Mouse (Mus musculus): ENCODE data around the gene Tomm5.
"Not testable (repeated sequence)": the region's sequence is repeated elsewhere in the genome, so short reads cannot be mapped to it uniquely, and the experiment has no call there.

The Tomm5 gene

GRCm38 (mm10) chr4:45107601-45108277 lies at the start of gene Tomm5:
Gene Tomm5, minus strand, starts transcription at chr4:45108114.
- peak; percentile 93 for DNase-seq (ENCODE audit: low spot score)

GRCm38 (mm10) chr4:45156433-45156832 lies 48.5 kb upstream of the Tomm5 start:
- no peak for DNase-seq (ENCODE audit: low spot score)

- peak; percentile 27 for DNase-seq (ENCODE audit: low spot score)
Observed at GRCm38 (mm10) chr4:45143005-45143404, 35.1 kb upstream of the Tomm5 start.

GRCm38 (mm10) chr4:45142411-45142810 lies 34.5 kb upstream of the Tomm5 start:
- DNase-seq (ENCODE audit: low spot score): peak; percentile 41

GRCm38 (mm10) chr4:45141835-45142234 lies 33.9 kb upstream of the Tomm5 start:
- no peak for DNase-seq (ENCODE audit: low spot score)

GRCm38 (mm10) chr4:45137636-45138035 lies 29.7 kb upstream of the Tomm5 start:
- peak; percentile 9 for DNase-seq (ENCODE audit: low spot score)

GRCm38 (mm10) chr4:45134471-45134870 lies 26.6 kb upstream of the Tomm5 start:
- DNase-seq (ENCODE audit: low spot score): no peak

GRCm38 (mm10) chr4:45131021-45131420 lies 23.1 kb upstream of the Tomm5 start:
- DNase-seq (ENCODE audit: low spot score): no peak

GRCm38 (mm10) chr4:45121311-45121710 lies 13.4 kb upstream of the Tomm5 start:
- no peak for DNase-seq (ENCODE audit: low spot score)

- DNase-seq (ENCODE audit: low spot score): no peak
Observed at GRCm38 (mm10) chr4:45108456-45109110, 669 bp upstream of the Tomm5 start.

GRCm38 (mm10) chr4:45107066-45107465 lies 848 bp downstream of the Tomm5 start:
- no peak for DNase-seq (ENCODE audit: low spot score)

- no peak for DNase-seq (ENCODE audit: low spot score)
Observed at GRCm38 (mm10) chr4:45106409-45106808, 1.5 kb downstream of the Tomm5 start.

GRCm38 (mm10) chr4:45097198-45097872 lies 10.6 kb downstream of the Tomm5 start:
- peak; percentile 91 for DNase-seq (ENCODE audit: low spot score)

- DNase-seq (ENCODE audit: low spot score): peak; percentile 27
Observed at GRCm38 (mm10) chr4:45084895-45085290, 23.0 kb downstream of the Tomm5 start.

- peak; percentile 95 for DNase-seq (ENCODE audit: low spot score)
Observed at GRCm38 (mm10) chr4:45084021-45084894, 23.7 kb downstream of the Tomm5 start, which contains the start of gene Fbxo10. Gene Fbxo10, minus strand, starts transcription at chr4:45084604.

GRCm38 (mm10) chr4:45083487-45083886 lies 24.4 kb downstream of the Tomm5 start:
- peak; percentile 25 for DNase-seq (ENCODE audit: low spot score)

GRCm38 (mm10) chr4:45082951-45083350 lies 25.0 kb downstream of the Tomm5 start:
- DNase-seq (ENCODE audit: low spot score): peak; percentile 36

GRCm38 (mm10) chr4:45081041-45081440 lies 26.9 kb downstream of the Tomm5 start:
- not testable (repeated sequence) for DNase-seq (ENCODE audit: low spot score)

GRCm38 (mm10) chr4:45073544-45073943 lies 34.4 kb downstream of the Tomm5 start:
- no peak for DNase-seq (ENCODE audit: low spot score)

GRCm38 (mm10) chr4:45072261-45072973 lies 35.5 kb downstream of the Tomm5 start:
- no peak for DNase-seq (ENCODE audit: low spot score)

GRCm38 (mm10) chr4:45067742-45068141 lies 40.2 kb downstream of the Tomm5 start:
- no peak for DNase-seq (ENCODE audit: low spot score)
